Mouse (Mus musculus): ENCODE measurements around the gene Sh3rf1. TPM values are rescaled to one million over a fixed set of nuclear protein-coding genes. Genes with fewer than 3 reads are reported as not detected.

Sh3rf1 gene
- polyA plus RNA-seq, 1 experiment from 2014 or later, result 34.7 TPM

DNA sequence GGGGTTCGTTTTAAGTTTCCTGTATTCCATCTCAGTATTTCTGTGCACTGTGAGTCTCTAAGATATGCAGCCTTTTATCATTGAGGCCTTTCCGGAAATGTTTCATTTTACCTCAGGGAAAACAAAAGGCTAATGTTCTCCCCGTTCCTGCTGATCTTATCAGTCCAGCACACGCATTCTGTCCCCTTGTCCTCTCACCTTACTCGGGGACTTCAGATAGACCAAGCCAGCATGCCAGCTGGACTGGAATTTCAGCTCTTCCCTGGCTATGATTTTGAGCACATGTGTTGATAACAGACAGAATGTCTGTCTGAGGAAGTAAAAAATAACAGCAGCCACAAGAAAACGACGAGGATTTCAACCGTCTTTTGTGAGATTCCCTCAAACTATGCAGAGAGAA, 124.8 kb downstream of the Sh3rf1 start:
- Histone ChIP-seq H3K4me1 (ENCODE audit: control insufficient read depth, insufficient read depth, low read length) (peaks cover 2% of the 10 kb centered on the region; the same call in 1 of the 2 replicates), H3K36me3 (ENCODE audit: control insufficient read depth, insufficient read depth, low read length) (0 out of 2 replicates have a peak, but pooled peaks cover 2% of the 10 kb centered on the region), H3K9ac (ENCODE audit: low read depth, low read length) (no peak overlapping the region), H3K27ac (ENCODE audit: low read length) (no peak overlapping the region), H3K9me3 (replicated peaks; ENCODE audit: control insufficient read depth, low read length, poor library complexity, severe bottlenecking) (no peaks in the 10 kb centered on the region), H3K4me3 (ENCODE audit: low read depth, low read length) (no peak overlapping the region), H3K27me3 (ENCODE audit: control insufficient read depth, insufficient read depth, low read depth, low read length) (no peaks in the 10 kb centered on the region), H3K4me2 (ENCODE audit: low read length) (no peak overlapping the region)
- 71% methylated on average over 8 of the region's 8 CpGs for WGBS
- no peak for ATAC-seq

DNA sequence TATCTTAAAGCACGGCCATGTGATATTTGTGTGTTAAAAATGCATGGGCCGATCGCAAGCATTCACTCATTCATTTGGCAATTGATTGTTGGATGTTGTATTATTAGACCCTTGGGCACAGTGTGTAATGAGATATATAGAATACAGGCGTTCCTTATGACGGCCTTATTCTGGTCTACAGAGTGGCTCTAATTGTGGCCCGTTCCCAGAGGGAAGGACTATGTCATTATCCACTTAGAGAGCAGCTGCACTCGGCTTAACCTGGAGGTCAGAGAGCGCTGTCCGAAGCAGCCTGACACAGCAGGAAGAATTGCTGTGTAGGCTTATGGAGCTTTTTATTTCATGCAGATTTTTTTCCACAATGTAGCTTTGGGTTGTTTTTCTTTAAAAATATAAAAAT, 126.8 kb downstream of the Sh3rf1 start:
- WGBS, result 36% methylated on average over 9 of the region's 9 CpGs
- Histone ChIP-seq H3K9me3 (replicated peaks; ENCODE audit: control insufficient read depth, low read length, poor library complexity, severe bottlenecking) (no peaks in the 10 kb centered on the region), H3K4me1 (ENCODE audit: control insufficient read depth, insufficient read depth, low read length) (peaks cover 6% of the 10 kb centered on the region), H3K27ac (ENCODE audit: low read length) (no peak overlapping the region), H3K4me3 (ENCODE audit: low read depth, low read length) (no peak overlapping the region), H3K9ac (ENCODE audit: low read depth, low read length) (no peak overlapping the region), H3K27me3 (ENCODE audit: control insufficient read depth, insufficient read depth, low read depth, low read length) (no peaks in the 10 kb centered on the region), H3K4me2 (ENCODE audit: low read length) (no peak overlapping the region), H3K36me3 (ENCODE audit: control insufficient read depth, insufficient read depth, low read length) (0 out of 2 replicates have a peak, but pooled peaks cover 2% of the 10 kb centered on the region)
- no peak for ATAC-seq

DNA sequence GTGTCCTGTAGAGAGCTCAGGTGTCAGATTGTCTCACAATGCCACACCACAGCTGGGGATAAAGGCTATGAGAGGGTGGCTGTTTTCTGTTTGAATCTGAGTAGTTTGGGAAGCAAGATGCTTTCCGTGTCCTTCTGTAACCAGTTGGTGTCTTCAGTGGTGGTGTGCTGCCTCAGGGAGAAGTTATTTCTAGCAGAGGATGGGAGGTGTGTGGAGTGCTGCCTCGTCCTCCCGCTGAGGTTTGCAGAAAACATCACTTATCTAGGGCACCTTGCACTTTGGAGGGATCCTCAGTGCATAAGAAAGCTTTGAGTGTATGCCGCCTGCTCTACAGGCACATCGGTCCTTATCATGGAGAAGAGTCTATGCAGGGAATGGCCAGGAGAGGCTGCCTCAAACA, 128.0 kb downstream of the Sh3rf1 start:
- Histone ChIP-seq H3K4me1 (ENCODE audit: control insufficient read depth, insufficient read depth, low read length) (peaks cover 8% of the 10 kb centered on the region), H3K9ac (ENCODE audit: low read depth, low read length) (no peak overlapping the region), H3K4me2 (ENCODE audit: low read length) (no peak overlapping the region), H3K36me3 (ENCODE audit: control insufficient read depth, insufficient read depth, low read length) (0 out of 2 replicates have a peak, but pooled peaks cover 2% of the 10 kb centered on the region), H3K9me3 (replicated peaks; ENCODE audit: control insufficient read depth, low read length, poor library complexity, severe bottlenecking) (no peaks in the 10 kb centered on the region), H3K4me3 (ENCODE audit: low read depth, low read length) (no peak overlapping the region), H3K27me3 (ENCODE audit: control insufficient read depth, insufficient read depth, low read depth, low read length) (no peaks in the 10 kb centered on the region), H3K27ac (ENCODE audit: low read length) (no peak overlapping the region)
- ATAC-seq, result no peak
- WGBS, result 86% methylated on average over 5 of the region's 5 CpGs

DNA sequence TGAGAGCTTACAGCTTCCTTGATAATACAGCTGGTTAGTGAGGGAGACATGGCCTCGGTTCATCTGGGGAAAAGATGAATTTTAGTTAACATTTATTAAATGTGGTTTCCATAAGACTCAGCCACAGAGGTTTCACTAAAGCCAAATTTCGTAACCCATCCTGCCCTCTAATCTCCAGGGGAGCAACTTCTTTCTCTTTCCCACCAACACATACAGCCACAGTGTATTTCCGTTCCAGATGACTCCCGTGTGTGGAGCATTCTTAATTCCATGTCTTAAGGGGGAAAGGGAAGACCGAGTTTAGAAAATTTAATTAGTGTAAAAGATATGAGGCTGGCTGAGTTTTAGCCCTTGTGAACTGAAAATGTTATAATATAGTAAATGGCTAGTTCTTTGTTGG, 131.8 kb downstream of the Sh3rf1 start:
- Histone ChIP-seq H3K4me2 (ENCODE audit: low read length) (no peak overlapping the region), H3K9ac (ENCODE audit: low read depth, low read length) (no peak overlapping the region), H3K4me1 (ENCODE audit: control insufficient read depth, insufficient read depth, low read length) (peaks cover 6% of the 10 kb centered on the region), H3K27me3 (ENCODE audit: control insufficient read depth, insufficient read depth, low read depth, low read length) (no peaks in the 10 kb centered on the region), H3K9me3 (replicated peaks; ENCODE audit: control insufficient read depth, low read length, poor library complexity, severe bottlenecking) (no peaks in the 10 kb centered on the region), H3K27ac (ENCODE audit: low read length) (no peak overlapping the region), H3K4me3 (ENCODE audit: low read depth, low read length) (no peak overlapping the region), H3K36me3 (ENCODE audit: control insufficient read depth, insufficient read depth, low read length) (no peaks in the 10 kb centered on the region)
- 56% methylated on average over 5 of the region's 5 CpGs for WGBS
- no peak for ATAC-seq

DNA sequence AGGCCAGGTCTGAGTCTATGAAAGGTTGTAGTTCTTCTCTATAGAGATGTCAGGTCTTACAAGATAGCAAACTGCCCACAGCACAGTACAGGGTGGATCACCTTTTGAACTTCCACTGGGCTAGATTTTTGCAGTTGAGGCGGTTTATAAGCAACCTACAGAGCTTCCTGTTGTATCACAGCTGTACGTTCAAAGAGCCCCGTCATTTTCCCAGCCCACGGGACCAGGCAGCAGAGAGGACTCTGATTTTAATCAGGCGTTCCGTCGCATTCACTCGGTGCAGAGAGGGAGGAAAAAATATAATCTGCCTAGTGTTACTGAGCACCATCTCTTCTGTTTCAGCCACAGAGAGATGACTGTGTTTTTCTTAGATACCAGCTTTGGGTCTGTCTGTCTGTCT, 135.3 kb downstream of the Sh3rf1 start:
- Histone ChIP-seq H3K9me3 (replicated peaks; ENCODE audit: control insufficient read depth, low read length, poor library complexity, severe bottlenecking) (no peaks in the 10 kb centered on the region), H3K4me2 (ENCODE audit: low read length) (no peak overlapping the region), H3K27me3 (ENCODE audit: control insufficient read depth, insufficient read depth, low read depth, low read length) (no peaks in the 10 kb centered on the region), H3K27ac (ENCODE audit: low read length) (no peak overlapping the region), H3K9ac (ENCODE audit: low read depth, low read length) (no peak overlapping the region), H3K4me1 (ENCODE audit: control insufficient read depth, insufficient read depth, low read length) (peaks cover 6% of the 10 kb centered on the region), H3K36me3 (ENCODE audit: control insufficient read depth, insufficient read depth, low read length) (0 out of 2 replicates have a peak, but pooled peaks cover 3% of the 10 kb centered on the region), H3K4me3 (ENCODE audit: low read depth, low read length) (no peak overlapping the region)
- 14% methylated on average over 8 of the region's 8 CpGs for WGBS
- peak; percentile 21; the same call in 1 of the 2 replicates for ATAC-seq

DNA sequence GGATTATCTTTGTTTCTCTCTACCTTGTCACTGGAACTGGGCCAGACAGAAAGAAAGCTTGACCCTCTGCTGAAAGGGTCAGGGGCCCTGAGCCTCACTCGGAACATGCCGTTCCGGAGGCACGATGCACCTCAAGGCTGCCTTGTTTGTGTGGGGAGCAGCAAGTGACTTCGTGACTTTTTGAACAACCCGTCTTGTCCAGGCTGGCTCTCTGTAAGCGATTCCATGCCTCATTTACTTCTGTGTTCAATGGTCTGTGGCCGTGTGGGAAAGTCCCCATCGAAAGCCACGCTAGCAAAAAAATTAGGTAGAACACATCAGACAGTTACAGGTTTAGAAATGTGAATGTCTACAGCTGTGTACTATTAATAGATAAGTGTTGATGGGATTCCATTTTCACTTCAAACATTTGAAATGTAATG, 136.2 kb downstream of the Sh3rf1 start:
- H3K4me3 ChIP-seq (ENCODE audit: low read depth, low read length), result no peak overlapping the region
- no peak overlapping the region for H3K4me2 ChIP-seq (ENCODE audit: low read length)
- no peaks in the 10 kb centered on the region for H3K9me3 ChIP-seq (replicated peaks; ENCODE audit: control insufficient read depth, low read length, poor library complexity, severe bottlenecking)
- H3K27ac ChIP-seq (ENCODE audit: low read length), result no peak overlapping the region
- H3K9ac ChIP-seq (ENCODE audit: low read depth, low read length), result no peak overlapping the region
- peaks cover 4% of the 10 kb centered on the region for H3K4me1 ChIP-seq (ENCODE audit: control insufficient read depth, insufficient read depth, low read length)
- no peak for ATAC-seq
- 0 out of 2 replicates have a peak, but pooled peaks cover 3% of the 10 kb centered on the region for H3K36me3 ChIP-seq (ENCODE audit: control insufficient read depth, insufficient read depth, low read length)
- no peaks in the 10 kb centered on the region for H3K27me3 ChIP-seq (ENCODE audit: control insufficient read depth, insufficient read depth, low read depth, low read length)
- WGBS, result 36% methylated on average over 10 of the region's 10 CpGs

DNA sequence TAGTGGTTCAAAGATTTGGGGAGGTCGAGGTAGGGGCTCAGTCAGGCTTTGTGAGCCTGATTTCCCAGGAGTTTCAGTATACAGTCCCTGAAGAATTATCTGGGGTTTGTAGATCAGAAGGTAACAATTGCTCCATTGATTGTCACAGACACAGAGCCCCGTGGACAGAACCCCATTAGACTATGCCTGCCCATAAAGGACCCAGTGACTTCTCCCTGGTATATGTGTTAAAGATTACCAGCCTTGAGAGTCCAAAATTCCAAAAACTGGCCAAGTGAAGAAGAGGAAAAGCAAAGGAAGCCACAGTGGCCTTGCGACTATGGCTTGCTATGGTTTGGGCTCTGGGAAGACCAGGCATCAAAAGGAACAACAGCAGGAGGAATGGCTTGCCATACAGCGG, 136.7 kb downstream of the Sh3rf1 start:
- Histone ChIP-seq H3K4me2 (ENCODE audit: low read length) (no peak overlapping the region), H3K4me3 (ENCODE audit: low read depth, low read length) (no peak overlapping the region), H3K27me3 (ENCODE audit: control insufficient read depth, insufficient read depth, low read depth, low read length) (no peaks in the 10 kb centered on the region), H3K4me1 (ENCODE audit: control insufficient read depth, insufficient read depth, low read length) (peaks cover 3% of the 10 kb centered on the region), H3K9me3 (replicated peaks; ENCODE audit: control insufficient read depth, low read length, poor library complexity, severe bottlenecking) (no peaks in the 10 kb centered on the region), H3K9ac (ENCODE audit: low read depth, low read length) (no peak overlapping the region), H3K27ac (ENCODE audit: low read length) (no peak overlapping the region), H3K36me3 (ENCODE audit: control insufficient read depth, insufficient read depth, low read length) (0 out of 2 replicates have a peak, but pooled peaks cover 3% of the 10 kb centered on the region)
- no peak for ATAC-seq
- 78% methylated on average over 4 of the region's 4 CpGs for WGBS

DNA sequence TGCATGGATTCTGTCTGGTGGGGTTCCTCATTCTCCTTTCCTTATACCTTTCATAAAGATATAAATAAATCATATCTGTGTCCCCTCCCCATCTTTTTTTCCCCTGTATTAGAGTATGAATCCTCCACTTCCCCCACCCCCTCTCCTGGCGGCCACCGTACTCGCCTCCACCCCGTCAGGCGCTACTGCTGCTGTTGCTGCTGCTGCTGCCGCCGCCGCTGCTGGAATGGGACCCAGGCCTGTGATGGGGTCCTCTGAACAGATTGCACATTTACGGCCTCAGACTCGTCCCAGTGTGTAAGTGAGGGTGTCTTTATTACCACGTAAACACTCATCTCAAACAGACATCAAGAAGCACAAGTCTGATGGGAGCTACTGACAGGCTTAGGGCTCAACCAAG, 137.8 kb downstream of the Sh3rf1 start:
- Histone ChIP-seq H3K9ac (ENCODE audit: low read depth, low read length) (no peak overlapping the region), H3K27ac (ENCODE audit: low read length) (no peak overlapping the region), H3K4me1 (ENCODE audit: control insufficient read depth, insufficient read depth, low read length) (no peaks in the 10 kb centered on the region; the same call in 1 of the 2 replicates), H3K9me3 (replicated peaks; ENCODE audit: control insufficient read depth, low read length, poor library complexity, severe bottlenecking) (no peaks in the 10 kb centered on the region), H3K4me3 (ENCODE audit: low read depth, low read length) (no peak overlapping the region), H3K36me3 (ENCODE audit: control insufficient read depth, insufficient read depth, low read length) (0 out of 2 replicates have a peak, but pooled peaks cover 3% of the 10 kb centered on the region), H3K27me3 (ENCODE audit: control insufficient read depth, insufficient read depth, low read depth, low read length) (no peaks in the 10 kb centered on the region), H3K4me2 (ENCODE audit: low read length) (no peak overlapping the region)
- WGBS, result 94% methylated on average over 11 of the region's 11 CpGs
- no peak for ATAC-seq

DNA sequence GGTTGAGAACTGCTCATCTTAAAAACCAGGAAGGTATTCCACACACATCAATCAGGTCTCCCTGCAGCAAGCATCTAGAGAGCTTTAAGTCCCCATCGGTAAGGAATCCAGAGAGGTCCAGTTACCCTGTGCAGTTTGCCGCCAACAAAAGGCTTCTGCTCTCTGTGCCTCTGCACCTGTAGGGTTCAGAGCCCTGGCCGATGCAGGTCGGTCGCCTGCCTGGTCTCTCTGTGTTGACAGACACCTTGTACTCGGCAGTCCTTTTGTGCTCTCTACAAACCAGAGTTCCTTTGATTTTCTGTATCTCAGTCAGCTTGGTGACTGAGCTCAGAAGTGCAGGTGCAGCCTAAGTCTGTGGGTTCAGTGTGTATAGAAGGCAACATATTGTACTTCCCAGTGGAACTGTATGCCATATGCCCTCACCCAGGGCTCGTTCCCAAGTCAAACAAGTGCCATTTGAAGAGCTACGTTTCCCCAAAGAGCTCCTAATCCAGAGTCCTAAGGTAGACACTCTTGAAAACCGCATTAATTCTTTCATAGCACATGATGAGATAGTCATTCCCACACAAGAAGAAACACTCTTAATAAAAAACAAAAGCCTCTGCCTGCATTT, 138.7 kb downstream of the Sh3rf1 start:
- no peak overlapping the region for H3K4me3 ChIP-seq (ENCODE audit: low read depth, low read length)
- H3K4me1 ChIP-seq (ENCODE audit: control insufficient read depth, insufficient read depth, low read length), result no peaks in the 10 kb centered on the region; the same call in 1 of the 2 replicates
- ATAC-seq, result peak; percentile 29; the same call in 1 of the 2 replicates
- no peak overlapping the region for H3K9ac ChIP-seq (ENCODE audit: low read depth, low read length)
- no peaks in the 10 kb centered on the region for H3K27me3 ChIP-seq (ENCODE audit: control insufficient read depth, insufficient read depth, low read depth, low read length)
- 68% methylated on average over 9 of the region's 9 CpGs for WGBS
- no peak overlapping the region for H3K27ac ChIP-seq (ENCODE audit: low read length)
- no peaks in the 10 kb centered on the region for H3K9me3 ChIP-seq (replicated peaks; ENCODE audit: control insufficient read depth, low read length, poor library complexity, severe bottlenecking)
- H3K4me2 ChIP-seq (ENCODE audit: low read length), result no peak overlapping the region
- 0 out of 2 replicates have a peak, but pooled peaks cover 6% of the 10 kb centered on the region for H3K36me3 ChIP-seq (ENCODE audit: control insufficient read depth, insufficient read depth, low read length)

Measured in midbrain, embryonic 16.5 days (tissue).